Mouse (Mus musculus) hindbrain, embryonic 15.5 days (tissue): Measurements from ENCODE around the gene Foxo1. TPM values are rescaled to one million over a fixed set of nuclear protein-coding genes. Genes with fewer than 3 reads are reported as not detected.
A peak's percentile ranks its signal among the peaks of the same experiment; 100 is the strongest.

Experiments used
- ATAC-seq: fragments of 200-750 bp; cut with Nextera tagmentation; 2 replicates; pipeline ENCODE4 v1.8.0; 2017; ENCODE audit warnings: low read depth, moderate number of reproducible peaks, moderate TSS enrichment; ENCODE audit not compliant: low FRiP score
- H3K27ac ChIP-seq: fragments of 300-500 bp; sonication (generic); replicated peaks from 2 replicates; pipeline ENCODE4 v1.5.1; 2015; ENCODE audit warnings: mild to moderate bottlenecking, inconsistent platforms
- H3K27me3 ChIP-seq: fragments of 300-500 bp; sonication (generic); 2 replicates; pipeline ENCODE4 v1.6.1; 2015; ENCODE audit warnings: control low read depth, inconsistent platforms
- H3K36me3 ChIP-seq: fragments of 300-500 bp; sonication (generic); 2 replicates; pipeline ENCODE4 v1.6.1; 2015; ENCODE audit warnings: control low read depth, inconsistent platforms
- H3K4me1 ChIP-seq: fragments of 300-500 bp; sonication (generic); replicated peaks from 2 replicates; pipeline ENCODE4 v1.6.1; 2015; ENCODE audit warnings: control low read depth, inconsistent platforms
- H3K4me2 ChIP-seq: fragments of 300-500 bp; sonication (generic); 2 replicates; pipeline ENCODE4 v1.6.1; 2015; ENCODE audit warnings: moderate library complexity, mild to moderate bottlenecking, inconsistent platforms
- H3K4me3 ChIP-seq: fragments of 300-500 bp; sonication (generic); 2 replicates; pipeline ENCODE4 v1.5.1; 2015; ENCODE audit warnings: mild to moderate bottlenecking, inconsistent platforms
- H3K9ac ChIP-seq: fragments of 300-500 bp; sonication (generic); 2 replicates; pipeline ENCODE4 v1.6.1; 2015; ENCODE audit warnings: inconsistent platforms
- H3K9me3 ChIP-seq: fragments of 300-500 bp; sonication (generic); 2 replicates; pipeline ENCODE4 v1.6.1; 2016; ENCODE audit warnings: control low read depth, inconsistent platforms
- WGBS: fragments of 180-500 bp; shearing (Covaris S2); methylation state at CpG from one replicate; pipeline ENCODE4 v1.1.7; 2015; 5-methylcytosine and 5-hydroxymethylcytosine counted together
- polyA plus RNA-seq: library from polyadenylated mRNA; unstranded; fragments of >200 nt; fragmentation: Nextera tagmentation; extraction: Ambion mirVana; gene quantifications from 2 replicates; pipeline ENCODE4 v1.2.1, GENCODE M21; 2015

Gene Foxo1
- polyA plus RNA-seq, 1 experiment from 2014 or later, result 3.4 TPM

GRCm38 (mm10) chr3:52253656-52254461 is 14.3 kb upstream of the Foxo1 start:
- H3K27me3 ChIP-seq, result peaks cover 4% of the 10 kb centered on the region; the same call in 1 of the 2 replicates
- ATAC-seq, result no peak
- WGBS, result 23% methylated on average over 14 of the region's 14 CpGs
- no peak overlapping the region for H3K4me3 ChIP-seq
- H3K4me1 ChIP-seq, result peaks cover 5% of the 10 kb centered on the region
- no peak overlapping the region for H3K4me2 ChIP-seq
- no peak overlapping the region for H3K9ac ChIP-seq
- H3K9me3 ChIP-seq, result no peaks in the 10 kb centered on the region
- no peak overlapping the region for H3K27ac ChIP-seq
- no peaks in the 10 kb centered on the region for H3K36me3 ChIP-seq

- 3% methylated on average over 2 of the region's 2 CpGs for WGBS
Measured at GRCm38 (mm10) chr3:52254496-52254895, 13.6 kb upstream of the Foxo1 start.

GRCm38 (mm10) chr3:52257782-52258441 is 10.2 kb upstream of the Foxo1 start:
- H3K4me3 ChIP-seq, result peak overlapping the region; percentile 20
- no peak overlapping the region for H3K27ac ChIP-seq
- peaks cover 5% of the 10 kb centered on the region for H3K4me1 ChIP-seq
- H3K27me3 ChIP-seq, result peaks cover 20% of the 10 kb centered on the region
- no peaks in the 10 kb centered on the region for H3K36me3 ChIP-seq
- no peak overlapping the region for H3K9ac ChIP-seq
- H3K4me2 ChIP-seq, result peak overlapping the region; percentile 52
- ATAC-seq, result peak; percentile 79
- 14% methylated on average over 18 of the region's 18 CpGs for WGBS
- H3K9me3 ChIP-seq, result no peaks in the 10 kb centered on the region

More at GRCm38 (mm10) chr3:52254496-52254895, 13.6 kb upstream of the Foxo1 start:
- H3K9ac ChIP-seq, result no peak overlapping the region
- no peak overlapping the region for H3K27ac ChIP-seq
- no peaks in the 10 kb centered on the region for H3K9me3 ChIP-seq
- no peak for ATAC-seq
- H3K4me2 ChIP-seq, result no peak overlapping the region
- H3K4me3 ChIP-seq, result no peak overlapping the region
- peaks cover 4% of the 10 kb centered on the region; the same call in 1 of the 2 replicates for H3K27me3 ChIP-seq
- H3K4me1 ChIP-seq, result peaks cover 5% of the 10 kb centered on the region
- no peaks in the 10 kb centered on the region for H3K36me3 ChIP-seq

GRCm38 (mm10) chr3:52258532-52258931 is 9.6 kb upstream of the Foxo1 start:
- Histone ChIP-seq H3K27ac (no peak overlapping the region), H3K9ac (no peak overlapping the region), H3K4me3 (no peak overlapping the region), H3K36me3 (no peaks in the 10 kb centered on the region), H3K4me2 (no peak overlapping the region), H3K27me3 (peaks cover 20% of the 10 kb centered on the region), H3K4me1 (peaks cover 5% of the 10 kb centered on the region), H3K9me3 (no peaks in the 10 kb centered on the region)
- 35% methylated on average over 3 of the region's 3 CpGs for WGBS
- ATAC-seq, result no peak

- H3K9me3 ChIP-seq, result no peaks in the 10 kb centered on the region
- peaks cover 15% of the 10 kb centered on the region for H3K4me1 ChIP-seq
- no peak overlapping the region for H3K4me3 ChIP-seq
- WGBS, result 41% methylated on average over 13 of the region's 13 CpGs
- no peak overlapping the region for H3K27ac ChIP-seq
- peak; percentile 65; the same call in 1 of the 2 replicates for ATAC-seq
- peaks cover 44% of the 10 kb centered on the region for H3K27me3 ChIP-seq
- no peak overlapping the region for H3K9ac ChIP-seq
- no peaks in the 10 kb centered on the region for H3K36me3 ChIP-seq
- no peak overlapping the region for H3K4me2 ChIP-seq
Measured at GRCm38 (mm10) chr3:52262431-52263161, 5.5 kb upstream of the Foxo1 start.

GRCm38 (mm10) chr3:52264354-52264753 is 3.8 kb upstream of the Foxo1 start:
- H3K4me2 ChIP-seq, result no peak overlapping the region
- H3K4me1 ChIP-seq, result peaks cover 21% of the 10 kb centered on the region
- 84% methylated on average over 8 of the region's 8 CpGs for WGBS
- H3K4me3 ChIP-seq, result no peak overlapping the region
- no peak overlapping the region for H3K9ac ChIP-seq
- H3K36me3 ChIP-seq, result no peaks in the 10 kb centered on the region
- no peak overlapping the region for H3K27ac ChIP-seq
- peaks cover 48% of the 10 kb centered on the region for H3K27me3 ChIP-seq
- no peaks in the 10 kb centered on the region for H3K9me3 ChIP-seq
- ATAC-seq, result no peak

- no peak for ATAC-seq
- H3K9ac ChIP-seq, result no peak overlapping the region
- no peak overlapping the region for H3K4me3 ChIP-seq
- H3K4me2 ChIP-seq, result peak overlapping the region; percentile 76
- no peaks in the 10 kb centered on the region for H3K36me3 ChIP-seq
- H3K27ac ChIP-seq, result no peak overlapping the region
- 13% methylated on average over 17 of the region's 17 CpGs for WGBS
- peaks cover 49% of the 10 kb centered on the region for H3K27me3 ChIP-seq
- peaks cover 33% of the 10 kb centered on the region for H3K4me1 ChIP-seq
- H3K9me3 ChIP-seq, result no peaks in the 10 kb centered on the region
Measured at GRCm38 (mm10) chr3:52266606-52267160, 1.5 kb upstream of the Foxo1 start.

- Histone ChIP-seq H3K27me3 (peaks cover 49% of the 10 kb centered on the region), H3K9ac (peak overlapping the region; percentile 42), H3K4me3 (peak overlapping the region; percentile 84), H3K36me3 (no peaks in the 10 kb centered on the region), H3K9me3 (no peaks in the 10 kb centered on the region), H3K4me2 (peak overlapping the region; percentile 76), H3K4me1 (peaks cover 33% of the 10 kb centered on the region), H3K27ac (no peak overlapping the region)
- WGBS, result under 1% methylated on average over 15 of the region's 15 CpGs
- no peak for ATAC-seq
Measured at GRCm38 (mm10) chr3:52267293-52267651, 864 bp upstream of the Foxo1 start.

- Histone ChIP-seq H3K4me3 (peak overlapping the region; percentile 84), H3K4me2 (peak overlapping the region; percentile 76), H3K9me3 (no peaks in the 10 kb centered on the region), H3K36me3 (no peaks in the 10 kb centered on the region), H3K27ac (peak overlapping the region; percentile 71), H3K27me3 (peaks cover 52% of the 10 kb centered on the region), H3K9ac (peak overlapping the region; percentile 45), H3K4me1 (peaks cover 33% of the 10 kb centered on the region)
- no peak; the same call in 1 of the 2 replicates for ATAC-seq
- WGBS, result under 1% methylated on average over 29 of the region's 40 CpGs
Measured at GRCm38 (mm10) chr3:52268487-52268736, 276 bp downstream of the Foxo1 start.

- peak overlapping the region; percentile 71; the same call in 1 of the 2 replicates for H3K27ac ChIP-seq
- peak overlapping the region; percentile 84 for H3K4me3 ChIP-seq
- no peaks in the 10 kb centered on the region for H3K9me3 ChIP-seq
- peak overlapping the region; percentile 76 for H3K4me2 ChIP-seq
- H3K9ac ChIP-seq, result peak overlapping the region; percentile 45
- H3K36me3 ChIP-seq, result no peaks in the 10 kb centered on the region
- ATAC-seq, result peak; percentile 14
- peaks cover 50% of the 10 kb centered on the region for H3K27me3 ChIP-seq
- H3K4me1 ChIP-seq, result peaks cover 33% of the 10 kb centered on the region
- WGBS, result 1% methylated on average over 84 of the region's 89 CpGs
Measured at GRCm38 (mm10) chr3:52268737-52269513, 789 bp downstream of the Foxo1 start.
